Mouse (Mus musculus) liver, embryonic 14.5 days (tissue): Measurements from ENCODE around the gene Gstm3.

Source experiments
- CTCF ChIP-seq: IDR thresholded peaks from 2 replicates; pipeline ENCODE4 v1.5.1; 2016; ENCODE audit warnings: antibody characterized with exemption, low read depth, control low read depth
- EP300 ChIP-seq: IDR thresholded peaks from 2 replicates; pipeline ENCODE4 v1.6.1; 2016; ENCODE audit warnings: antibody characterized with exemption, low read depth

DNA sequence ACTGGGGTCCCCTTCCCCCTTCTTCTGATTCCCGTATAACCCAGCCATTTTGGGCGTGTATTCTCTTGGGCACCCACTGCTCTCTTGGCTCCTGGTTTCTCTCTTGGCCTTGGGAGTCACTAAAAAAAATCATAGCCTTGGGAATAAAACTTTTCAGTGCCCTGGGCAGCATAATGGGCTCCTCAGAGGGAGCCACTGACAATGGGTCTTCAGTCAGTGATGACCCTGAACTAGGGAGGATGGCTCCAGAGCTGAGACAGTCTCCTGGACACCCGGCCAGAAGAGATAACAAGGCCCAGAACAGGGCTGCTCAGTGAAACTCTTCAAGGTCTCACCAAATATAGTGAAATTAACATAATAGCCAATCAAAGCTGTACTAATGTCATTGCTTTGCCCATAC, 29.5 kb upstream of the Gstm3 start:
- no peak for TF ChIP-seq CTCF
- TF ChIP-seq EP300: no peak
